Mouse (Mus musculus): ENCODE results near the gene Clca4a. TPM values are rescaled to one million over a fixed set of nuclear protein-coding genes. Genes with fewer than 3 reads are reported as not detected.

Clca4a gene
- 0.05 TPM in 1 of 2 replicates, not detected in the other for polyA plus RNA-seq (2016; fragmentation: Nextera tagmentation; extraction: Ambion mirVana)

- Histone ChIP-seq H3K27ac (no peak within 1 kb of the TSS), H3K36me3 (replicated peaks) (no peaks in the 10 kb centered on the region), H3K9me3 (no peaks in the 10 kb centered on the region), H3K4me3 (no peak within 1 kb of the TSS), H3K27me3 (ENCODE audit: poor library complexity, severe bottlenecking) (no peaks in the 10 kb centered on the region), H3K4me1 (peaks cover 5% of the 10 kb centered on the region)
- no peak for DNase-seq (ENCODE audit: extremely low spot score, low spot score)
These were observed at the start of gene Clca4a for GRCm38 (mm10) chr3:144974945-144975344. Clca4a (minus strand) TSS chr3:144975045.

GRCm38 (mm10) chr3:145017807-145018206 lies 43.0 kb upstream of the Clca4a start:
- DNase-seq (ENCODE audit: extremely low spot score, low spot score) = no peak
- Histone ChIP-seq H3K4me1 (no peaks in the 10 kb centered on the region), H3K36me3 (replicated peaks) (no peaks in the 10 kb centered on the region), H3K4me3 (no peak overlapping the region), H3K27me3 (ENCODE audit: poor library complexity, severe bottlenecking) (no peaks in the 10 kb centered on the region), H3K9me3 (no peaks in the 10 kb centered on the region), H3K27ac (no peak overlapping the region)
- WGBS = 64% methylated on average over 3 of the region's 3 CpGs

DNA sequence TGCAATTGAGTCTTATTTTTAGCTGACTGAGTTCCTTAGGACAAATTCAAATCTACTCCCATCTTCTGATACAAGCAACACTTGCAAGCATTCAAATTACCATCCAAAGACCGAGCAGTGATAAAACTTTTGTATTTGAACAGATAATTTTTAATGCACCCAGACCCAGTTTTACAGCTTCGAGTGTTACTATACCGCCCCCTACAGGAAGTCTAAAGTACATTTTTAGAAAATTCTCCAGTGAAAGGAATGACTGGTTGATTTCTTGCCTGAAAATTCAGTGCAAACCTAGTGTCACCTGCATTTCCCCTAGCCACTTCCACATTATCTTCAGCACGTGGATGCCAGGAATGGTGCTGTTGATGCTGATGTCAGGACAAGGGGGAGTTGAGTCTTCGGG lies 29.6 kb upstream of the Clca4a start:
- no peak overlapping the region for H3K27ac ChIP-seq
- H3K9me3 ChIP-seq = no peaks in the 10 kb centered on the region
- no peaks in the 10 kb centered on the region for H3K27me3 ChIP-seq (ENCODE audit: poor library complexity, severe bottlenecking)
- DNase-seq (ENCODE audit: extremely low spot score, low spot score) = no peak
- 38% methylated on average over 5 of the region's 5 CpGs for WGBS
- H3K4me1 ChIP-seq = no peaks in the 10 kb centered on the region
- no peak overlapping the region for H3K4me3 ChIP-seq
- H3K36me3 ChIP-seq (replicated peaks) = no peaks in the 10 kb centered on the region

GRCm38 (mm10) chr3:145000912-145001311 lies 26.1 kb upstream of the Clca4a start:
- no peaks in the 10 kb centered on the region for H3K9me3 ChIP-seq
- WGBS = 79% methylated on average over 1 of the region's 1 CpGs
- DNase-seq (ENCODE audit: extremely low spot score, low spot score) = no peak
- H3K27ac ChIP-seq = no peak overlapping the region
- no peaks in the 10 kb centered on the region for H3K36me3 ChIP-seq (replicated peaks)
- no peaks in the 10 kb centered on the region for H3K4me1 ChIP-seq
- H3K4me3 ChIP-seq = no peak overlapping the region
- no peaks in the 10 kb centered on the region for H3K27me3 ChIP-seq (ENCODE audit: poor library complexity, severe bottlenecking)

- Histone ChIP-seq H3K27me3 (ENCODE audit: poor library complexity, severe bottlenecking) (no peaks in the 10 kb centered on the region), H3K4me3 (no peak overlapping the region), H3K9me3 (no peaks in the 10 kb centered on the region), H3K4me1 (no peaks in the 10 kb centered on the region), H3K36me3 (replicated peaks) (no peaks in the 10 kb centered on the region), H3K27ac (no peak overlapping the region)
- no peak for DNase-seq (ENCODE audit: extremely low spot score, low spot score)
- 91% methylated on average over 5 of the region's 5 CpGs for WGBS
These were observed 18.2 kb upstream of the Clca4a start for GRCm38 (mm10) chr3:144993055-144993454.

GRCm38 (mm10) chr3:144992618-144993017 lies 17.8 kb upstream of the Clca4a start:
- Histone ChIP-seq H3K4me1 (no peaks in the 10 kb centered on the region), H3K36me3 (replicated peaks) (no peaks in the 10 kb centered on the region), H3K9me3 (no peaks in the 10 kb centered on the region), H3K27me3 (ENCODE audit: poor library complexity, severe bottlenecking) (no peaks in the 10 kb centered on the region), H3K27ac (no peak overlapping the region), H3K4me3 (no peak overlapping the region)
- no peak for DNase-seq (ENCODE audit: extremely low spot score, low spot score)

DNA sequence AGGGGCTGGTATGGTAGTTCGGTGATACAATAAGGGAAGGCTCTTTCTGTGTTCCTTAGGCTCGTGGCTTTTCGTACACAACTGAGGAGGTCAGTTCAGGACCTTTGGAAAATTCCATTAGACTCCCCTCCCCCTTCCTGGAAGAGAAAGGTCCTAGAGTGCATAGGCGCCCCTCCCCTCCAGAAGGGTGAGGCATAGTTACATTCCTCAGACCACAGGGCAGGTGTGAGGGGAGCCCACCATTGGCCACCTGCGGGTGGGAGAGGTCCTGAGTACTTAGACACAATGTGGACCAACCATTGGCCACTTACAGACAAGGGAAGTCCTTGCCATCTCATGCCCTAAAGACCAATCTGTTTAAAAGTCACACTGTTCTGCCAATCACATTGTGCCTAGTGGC lies 11.0 kb upstream of the Clca4a start:
- 85% methylated on average over 5 of the region's 5 CpGs for WGBS
- Histone ChIP-seq H3K9me3 (no peaks in the 10 kb centered on the region), H3K27ac (no peak overlapping the region)

DNA sequence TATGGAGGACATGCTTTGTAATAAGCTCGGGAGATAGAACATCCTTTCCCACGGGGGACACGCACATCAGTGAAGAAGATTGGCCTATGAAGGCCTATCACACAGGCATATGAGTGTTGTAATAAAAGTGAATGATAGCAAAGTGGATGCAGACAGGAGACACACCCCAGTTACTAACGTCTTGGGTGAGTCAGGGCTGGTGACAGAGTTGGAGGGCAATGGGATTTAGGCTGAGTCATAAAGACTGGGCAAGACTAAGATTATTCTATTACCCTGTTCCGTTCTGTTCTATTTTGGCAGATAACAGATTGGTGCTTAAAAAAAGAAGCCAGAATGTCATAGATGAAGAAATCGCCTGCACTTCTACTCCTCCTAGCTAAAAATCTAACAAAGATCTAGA lies 5.7 kb upstream of the Clca4a start:
- H3K4me1 ChIP-seq = peaks cover 5% of the 10 kb centered on the region
- H3K9me3 ChIP-seq = no peaks in the 10 kb centered on the region
- no peaks in the 10 kb centered on the region for H3K36me3 ChIP-seq (replicated peaks)
- no peak for DNase-seq (ENCODE audit: extremely low spot score, low spot score)
- H3K4me3 ChIP-seq = no peak overlapping the region
- 87% methylated on average over 6 of the region's 6 CpGs for WGBS
- H3K27ac ChIP-seq = no peak overlapping the region
- no peaks in the 10 kb centered on the region for H3K27me3 ChIP-seq (ENCODE audit: poor library complexity, severe bottlenecking)

More for the DNA sequence above, 11.0 kb upstream of the Clca4a start:
- no peaks in the 10 kb centered on the region for H3K36me3 ChIP-seq (replicated peaks)
- no peaks in the 10 kb centered on the region for H3K27me3 ChIP-seq (ENCODE audit: poor library complexity, severe bottlenecking)
- no peak overlapping the region for H3K4me3 ChIP-seq
- DNase-seq (ENCODE audit: extremely low spot score, low spot score) = no peak
- no peaks in the 10 kb centered on the region for H3K4me1 ChIP-seq

GRCm38 (mm10) chr3:144977631-144978030 lies 2.8 kb upstream of the Clca4a start:
- 13% methylated on average over 4 of the region's 4 CpGs for WGBS
- Histone ChIP-seq H3K9me3 (no peaks in the 10 kb centered on the region), H3K27me3 (ENCODE audit: poor library complexity, severe bottlenecking) (no peaks in the 10 kb centered on the region), H3K4me3 (no peak overlapping the region), H3K4me1 (peaks cover 5% of the 10 kb centered on the region), H3K36me3 (replicated peaks) (no peaks in the 10 kb centered on the region), H3K27ac (no peak overlapping the region)
- no peak for DNase-seq (ENCODE audit: extremely low spot score, low spot score)

GRCm38 (mm10) chr3:144976091-144976490 lies 1.2 kb upstream of the Clca4a start:
- 71% methylated on average over 1 of the region's 1 CpGs for WGBS
- Histone ChIP-seq H3K4me1 (peaks cover 5% of the 10 kb centered on the region), H3K9me3 (no peaks in the 10 kb centered on the region), H3K36me3 (replicated peaks) (no peaks in the 10 kb centered on the region), H3K27ac (no peak overlapping the region), H3K27me3 (ENCODE audit: poor library complexity, severe bottlenecking) (no peaks in the 10 kb centered on the region), H3K4me3 (no peak overlapping the region)
- no peak for DNase-seq (ENCODE audit: extremely low spot score, low spot score)

- DNase-seq (ENCODE audit: extremely low spot score, low spot score) = no peak
- WGBS = 83% methylated on average over 9 of the region's 9 CpGs
- Histone ChIP-seq H3K27me3 (ENCODE audit: poor library complexity, severe bottlenecking) (no peaks in the 10 kb centered on the region), H3K36me3 (replicated peaks) (no peaks in the 10 kb centered on the region), H3K4me3 (no peak overlapping the region), H3K9me3 (no peaks in the 10 kb centered on the region), H3K4me1 (no peaks in the 10 kb centered on the region), H3K27ac (no peak overlapping the region)
These were observed 3.1 kb downstream of the Clca4a start for GRCm38 (mm10) chr3:144971553-144972270.

- Histone ChIP-seq H3K9me3 (no peaks in the 10 kb centered on the region), H3K36me3 (replicated peaks) (no peaks in the 10 kb centered on the region), H3K4me3 (no peak overlapping the region), H3K27ac (no peak overlapping the region), H3K4me1 (no peaks in the 10 kb centered on the region), H3K27me3 (ENCODE audit: poor library complexity, severe bottlenecking) (no peaks in the 10 kb centered on the region)
- DNase-seq (ENCODE audit: extremely low spot score, low spot score) = no peak
- WGBS = 88% methylated on average over 1 of the region's 1 CpGs
These were observed 5.1 kb downstream of the Clca4a start for GRCm38 (mm10) chr3:144969755-144970154.

DNA sequence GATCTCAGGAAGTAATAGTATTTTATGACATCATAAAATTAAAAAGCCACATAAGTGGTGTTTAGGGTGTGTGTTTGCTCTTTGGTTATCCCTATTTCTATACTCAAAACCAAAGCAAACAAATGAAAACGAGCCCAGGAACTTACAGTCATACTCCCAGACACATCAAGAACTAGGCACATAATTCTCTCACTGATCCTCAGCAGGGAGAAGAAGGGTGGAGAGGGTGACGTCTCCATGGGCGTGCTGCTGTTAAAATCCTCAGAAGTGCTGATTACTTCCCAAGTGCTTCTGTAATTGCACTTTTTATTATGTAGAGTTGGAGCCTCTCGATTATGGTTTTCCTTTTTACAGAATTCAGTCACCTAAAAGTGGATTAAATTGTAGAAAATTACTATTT lies 8.8 kb downstream of the Clca4a start:
- Histone ChIP-seq H3K27ac (no peak overlapping the region), H3K9me3 (no peaks in the 10 kb centered on the region), H3K4me1 (no peaks in the 10 kb centered on the region), H3K4me3 (no peak overlapping the region), H3K36me3 (replicated peaks) (no peaks in the 10 kb centered on the region), H3K27me3 (ENCODE audit: poor library complexity, severe bottlenecking) (no peaks in the 10 kb centered on the region)
- no peak for DNase-seq (ENCODE audit: extremely low spot score, low spot score)
- 74% methylated on average over 4 of the region's 4 CpGs for WGBS

DNA sequence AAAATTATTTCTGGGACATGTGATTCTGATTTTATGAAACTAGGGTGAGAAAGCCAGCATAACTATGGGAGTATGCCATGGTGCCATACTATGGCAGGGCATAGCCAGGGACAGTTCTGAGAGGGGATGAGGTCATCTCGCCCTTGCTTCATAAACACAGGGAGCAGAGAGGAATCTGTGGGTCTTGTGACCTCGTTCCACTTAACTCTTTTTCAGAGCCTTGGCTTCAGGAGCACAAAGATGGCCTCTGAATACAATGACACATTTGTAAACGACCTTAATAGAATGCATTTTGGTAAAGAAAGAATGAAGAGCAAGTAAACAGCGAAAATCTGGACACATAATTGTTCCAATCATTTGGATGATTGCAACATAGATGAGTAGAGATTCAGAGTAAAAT lies 24.0 kb downstream of the Clca4a start:
- 73% methylated on average over 4 of the region's 4 CpGs for WGBS
- H3K9me3 ChIP-seq = no peaks in the 10 kb centered on the region
- no peaks in the 10 kb centered on the region for H3K36me3 ChIP-seq (replicated peaks)
- H3K27me3 ChIP-seq (ENCODE audit: poor library complexity, severe bottlenecking) = no peaks in the 10 kb centered on the region
- H3K4me1 ChIP-seq = peaks cover 9% of the 10 kb centered on the region
- no peak overlapping the region for H3K27ac ChIP-seq
- no peak for DNase-seq (ENCODE audit: extremely low spot score, low spot score)
- H3K4me3 ChIP-seq = no peak overlapping the region

All from forebrain, embryonic 10.5 days (tissue).